Mouse (Mus musculus): ENCODE measurements around the gene Mamdc4.
"Not testable (repeated sequence)": the region's sequence is repeated elsewhere in the genome, so short reads cannot be mapped to it uniquely, and the experiment has no call there.

Mamdc4 gene

DNA sequence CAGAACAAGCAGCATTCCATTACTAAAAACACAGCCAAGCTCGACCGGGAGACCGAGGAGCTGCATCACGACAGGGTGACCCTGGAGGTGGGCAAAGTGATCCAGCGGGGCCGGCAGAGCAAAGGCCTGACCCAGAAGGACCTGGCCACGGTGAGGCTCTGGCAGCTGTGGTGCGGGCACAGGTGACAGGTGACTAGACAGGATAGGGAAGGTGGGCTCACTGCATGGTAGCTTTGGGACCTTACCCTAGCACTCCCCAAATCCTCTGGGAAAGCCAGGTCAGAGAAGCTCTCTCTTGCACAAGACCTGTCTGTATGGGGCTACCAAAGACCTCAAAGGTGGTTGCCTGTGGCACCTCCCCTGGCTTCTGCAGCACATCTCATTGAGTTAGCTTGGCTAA lies 14.1 kb downstream of the Mamdc4 start:
- no peak for DNase-seq (ENCODE audit: extremely low read depth, low read depth)

DNA sequence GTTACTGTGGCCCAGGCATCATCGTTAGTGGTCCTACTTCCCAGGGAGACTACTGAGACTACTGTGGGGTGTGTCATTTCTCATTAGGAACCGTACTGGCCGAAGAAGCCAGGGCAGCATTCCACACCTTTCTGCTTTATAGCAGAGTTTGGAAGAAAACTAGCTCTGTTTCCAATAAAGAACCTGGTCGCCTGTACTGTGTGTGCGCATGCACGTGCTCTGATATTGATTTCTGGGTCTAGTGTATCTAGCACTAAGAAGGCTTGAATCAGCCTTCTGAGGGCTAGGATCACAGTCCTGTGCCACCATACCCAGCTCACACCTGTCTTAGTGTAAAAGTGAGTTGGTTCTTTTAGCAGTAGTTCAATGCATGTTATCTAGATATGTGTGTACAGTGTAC lies 15.9 kb downstream of the Mamdc4 start:
- DNase-seq (ENCODE audit: extremely low read depth, low read depth), result no peak

DNA sequence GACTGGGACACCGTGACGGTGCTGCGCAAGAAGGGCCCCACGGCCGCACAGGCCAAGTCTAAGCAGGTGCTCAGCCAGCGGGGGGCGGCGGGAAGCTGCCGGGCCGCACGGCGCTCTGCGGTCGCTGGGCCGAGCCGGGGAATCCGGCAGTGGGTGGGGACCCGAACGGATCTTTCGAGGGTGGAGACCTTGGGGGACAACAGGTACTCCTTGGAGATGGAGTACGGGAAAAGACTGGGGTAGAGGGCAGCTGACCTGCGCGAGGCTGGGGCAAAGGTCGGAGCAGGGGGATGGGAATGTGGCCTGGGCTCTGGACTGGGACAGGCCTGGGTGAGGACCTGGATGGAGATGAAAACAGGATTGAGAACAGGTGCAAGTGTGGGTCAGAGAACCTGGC lies 16.7 kb downstream of the Mamdc4 start:
- DNase-seq (ENCODE audit: extremely low read depth, low read depth), result no peak

DNA sequence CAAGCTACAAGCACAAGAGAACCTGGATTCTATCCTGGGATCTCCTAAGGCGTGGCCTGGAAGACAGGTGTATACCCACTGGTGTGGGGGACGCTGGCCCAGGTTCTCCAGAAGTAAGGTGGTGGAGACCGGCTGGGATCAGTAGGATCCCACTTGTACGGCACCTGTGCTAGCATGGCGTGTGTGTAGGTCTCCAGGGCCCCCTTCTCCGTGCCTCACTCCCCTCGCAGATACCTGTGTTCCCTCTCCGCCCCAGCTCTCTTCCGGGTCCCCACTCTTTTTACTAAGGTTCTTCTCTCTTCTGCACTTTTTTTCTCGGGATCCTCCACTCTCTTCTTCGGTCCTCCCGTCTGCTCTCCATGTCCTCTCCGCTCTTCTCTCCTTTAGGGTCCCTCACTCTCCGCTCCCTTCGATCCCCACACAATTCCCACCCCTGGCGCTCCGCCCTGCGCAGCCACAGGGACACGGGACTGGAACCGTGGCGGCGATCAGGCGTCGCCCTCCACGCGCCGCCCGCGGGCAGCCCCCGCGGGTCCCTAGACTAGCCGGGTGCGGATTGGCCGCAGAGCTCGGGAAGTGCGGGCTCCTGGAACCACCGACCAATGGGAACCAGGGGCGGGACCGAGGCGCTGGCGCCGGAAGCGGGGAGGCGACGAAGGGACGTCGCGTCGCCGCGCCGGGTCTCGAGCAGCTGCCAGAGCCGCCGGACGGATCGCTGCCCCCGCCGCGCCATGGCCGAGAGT lies 17.3 kb downstream of the Mamdc4 start, which contains the start of gene Edf1:
Edf1 (plus strand) TSS at position 627 of the 743 bp plus-strand sequence.
- DNase-seq (ENCODE audit: extremely low read depth, low read depth), result no peak

DNA sequence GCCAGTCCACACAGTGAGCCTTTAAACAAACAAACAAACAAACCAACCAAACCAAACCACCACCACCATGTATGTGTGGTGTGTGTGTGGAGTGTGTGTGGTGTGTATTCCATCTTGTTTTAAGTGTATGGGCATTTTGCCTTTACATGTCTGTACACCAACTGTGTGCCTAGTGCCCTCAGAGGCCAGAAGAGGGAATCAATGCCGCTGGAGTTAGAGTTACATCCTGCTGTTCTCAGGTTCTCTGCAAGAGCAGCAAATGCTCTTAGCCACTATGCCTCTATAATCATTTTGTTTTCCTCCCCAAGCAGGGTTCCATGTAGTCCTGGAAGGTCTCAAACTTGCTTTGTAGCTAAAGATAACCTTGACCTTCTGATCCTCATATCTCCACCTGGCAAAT lies 18.3 kb downstream of the Mamdc4 start:
- no peak for DNase-seq (ENCODE audit: extremely low read depth, low read depth)

DNA sequence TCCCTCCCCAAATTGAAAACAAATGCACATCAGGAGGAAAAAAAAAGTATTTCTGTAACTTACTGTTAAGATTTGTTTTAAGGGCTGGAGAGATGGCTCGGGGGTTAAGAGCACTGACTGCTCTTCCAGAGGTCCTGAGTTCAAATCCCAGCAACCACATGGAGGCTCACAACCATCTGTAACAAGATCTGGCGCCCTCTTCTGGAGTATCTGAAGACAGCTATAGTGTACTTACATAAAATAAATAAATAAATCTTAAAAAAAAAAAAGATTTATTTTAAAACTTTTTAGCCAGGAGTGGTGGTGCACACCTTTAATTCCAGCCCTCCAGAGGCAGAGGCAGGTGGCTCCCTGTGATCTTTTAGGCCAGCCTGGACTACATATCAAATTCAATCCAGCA lies 19.2 kb downstream of the Mamdc4 start:
- DNase-seq (ENCODE audit: extremely low read depth, low read depth), result not testable (repeated sequence)

DNA sequence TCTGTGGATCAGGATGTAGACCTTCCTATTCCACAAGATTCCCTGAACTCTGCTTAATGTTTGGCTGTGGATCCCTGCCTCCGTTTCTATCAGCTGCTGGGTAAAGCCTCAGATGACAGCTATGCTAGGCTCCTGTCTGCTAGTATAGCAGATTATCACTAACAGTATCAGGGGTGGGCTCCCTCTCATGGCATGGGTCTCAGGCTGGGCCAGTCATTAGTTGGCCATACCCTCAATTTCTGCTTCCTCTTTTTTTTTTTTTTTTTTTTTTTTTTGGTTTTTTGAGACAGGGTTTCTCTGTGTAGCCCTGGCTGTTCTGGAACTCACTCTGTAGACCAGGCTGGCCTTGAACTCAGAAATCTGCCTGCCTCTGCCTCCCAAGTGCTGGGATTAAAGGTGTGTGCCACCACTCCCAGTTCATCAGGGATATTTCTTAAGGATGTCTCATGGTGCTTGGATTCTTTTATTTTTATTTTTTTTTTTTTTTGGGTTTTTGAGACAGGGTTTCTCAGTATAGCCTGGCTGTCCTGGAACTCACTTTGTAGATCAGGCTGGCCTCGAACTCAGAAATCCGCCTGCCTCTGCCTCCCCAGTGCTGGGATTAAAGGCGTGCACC lies 21.4 kb downstream of the Mamdc4 start:
- DNase-seq (ENCODE audit: extremely low read depth, low read depth), result peak; percentile 36

DNA sequence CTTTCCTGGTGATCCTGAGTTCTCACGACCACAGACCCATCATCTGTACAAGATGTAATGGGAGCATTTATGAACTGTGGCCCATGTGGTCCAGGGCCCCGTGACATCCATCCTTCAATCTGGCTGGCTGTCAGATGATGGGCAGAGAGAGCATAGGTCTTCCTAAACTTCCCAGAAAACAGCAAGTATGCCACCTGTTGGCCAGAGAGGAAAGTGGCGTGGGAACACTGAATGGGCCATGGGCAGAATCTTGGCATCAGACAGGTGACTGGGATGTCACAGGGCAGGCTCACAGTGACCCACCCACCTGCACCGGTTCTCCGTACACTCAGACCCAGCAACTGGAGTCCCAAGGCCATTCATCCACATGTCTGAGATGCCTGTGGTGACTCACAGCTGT lies 23.5 kb downstream of the Mamdc4 start:
- DNase-seq (ENCODE audit: extremely low read depth, low read depth), result no peak

DNA sequence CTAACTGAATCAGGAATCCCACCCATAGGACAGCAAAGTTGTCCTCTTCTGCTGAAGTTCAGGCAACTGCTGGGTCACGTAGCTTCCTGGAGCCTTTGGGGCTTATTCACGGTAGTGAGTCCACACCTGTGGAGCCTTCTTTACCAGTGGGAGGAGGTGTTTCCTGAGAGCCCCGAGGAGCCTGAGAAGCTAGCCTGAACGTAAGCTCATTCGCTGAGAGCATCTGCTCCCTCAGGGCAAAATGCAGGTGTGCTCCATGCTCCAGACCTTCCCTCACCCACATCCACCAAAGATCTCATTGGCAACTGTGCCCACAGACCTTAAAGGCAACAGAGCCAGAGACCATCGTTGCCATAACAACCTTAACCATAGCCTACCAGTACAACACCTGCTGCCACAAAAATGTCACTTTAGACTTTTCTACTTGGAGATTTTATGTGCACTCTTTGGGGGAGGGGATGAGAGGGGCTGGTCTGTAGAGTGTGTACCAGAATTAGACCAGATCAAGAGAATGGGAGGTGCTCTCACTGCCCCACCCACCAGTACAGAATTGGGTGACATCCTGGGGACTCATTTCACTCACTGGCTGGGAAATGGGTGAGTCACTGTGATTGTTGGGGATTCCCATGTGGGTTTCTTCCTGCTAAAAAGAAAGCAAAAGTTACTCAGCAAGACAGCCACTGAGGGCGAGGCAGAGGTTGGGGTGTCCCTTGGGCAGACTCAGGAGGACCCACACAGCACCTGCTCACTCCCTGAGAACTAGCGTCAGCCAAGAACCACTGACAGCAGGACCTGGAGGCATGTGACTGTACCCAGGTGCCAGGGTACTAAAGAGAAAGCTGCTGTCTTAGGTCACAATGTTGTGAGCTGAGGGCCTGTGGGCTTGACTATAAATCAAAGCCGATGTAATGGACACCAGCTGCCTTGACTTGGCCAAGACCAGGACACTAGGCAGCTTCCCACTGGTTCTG lies 25.3 kb downstream of the Mamdc4 start:
- no peak for DNase-seq (ENCODE audit: extremely low read depth, low read depth)

DNA sequence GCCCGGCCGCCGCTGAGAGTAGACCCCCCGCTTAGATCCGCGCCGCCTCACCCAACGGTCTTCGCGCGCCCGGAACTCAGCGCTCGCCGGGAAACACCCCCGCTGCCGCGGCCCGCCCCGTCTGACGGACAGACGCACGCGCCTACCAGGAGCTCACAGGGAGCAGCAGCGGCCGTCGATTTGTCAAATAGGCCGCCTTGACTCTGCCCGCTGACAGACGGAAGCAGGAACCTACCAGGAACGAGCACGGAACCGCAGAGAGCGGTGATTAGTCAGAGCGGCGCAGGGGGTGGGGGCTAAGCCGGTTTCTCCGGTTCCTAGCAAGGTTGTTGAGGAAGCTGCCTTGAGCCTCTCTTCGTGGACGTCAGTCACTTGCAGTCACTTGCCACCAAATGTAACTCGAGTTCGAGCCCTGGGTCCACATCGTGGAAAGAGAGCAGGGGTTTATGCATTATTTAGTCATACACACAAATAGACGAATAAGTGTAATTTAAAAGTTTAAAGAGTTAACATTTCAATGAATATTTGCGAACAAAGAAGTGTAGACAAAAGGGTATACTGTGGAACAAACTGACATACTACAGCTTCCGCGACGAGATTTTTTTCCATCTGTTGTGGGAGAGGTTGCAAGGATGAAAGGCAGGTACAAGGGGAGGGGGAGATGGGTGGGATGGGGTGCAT lies 27.7 kb downstream of the Mamdc4 start, which contains the start of gene Traf2:
Traf2 (minus strand) TSS at position 130 of the 681 bp plus-strand sequence.
- DNase-seq (ENCODE audit: extremely low read depth, low read depth), result peak; percentile 98

DNA sequence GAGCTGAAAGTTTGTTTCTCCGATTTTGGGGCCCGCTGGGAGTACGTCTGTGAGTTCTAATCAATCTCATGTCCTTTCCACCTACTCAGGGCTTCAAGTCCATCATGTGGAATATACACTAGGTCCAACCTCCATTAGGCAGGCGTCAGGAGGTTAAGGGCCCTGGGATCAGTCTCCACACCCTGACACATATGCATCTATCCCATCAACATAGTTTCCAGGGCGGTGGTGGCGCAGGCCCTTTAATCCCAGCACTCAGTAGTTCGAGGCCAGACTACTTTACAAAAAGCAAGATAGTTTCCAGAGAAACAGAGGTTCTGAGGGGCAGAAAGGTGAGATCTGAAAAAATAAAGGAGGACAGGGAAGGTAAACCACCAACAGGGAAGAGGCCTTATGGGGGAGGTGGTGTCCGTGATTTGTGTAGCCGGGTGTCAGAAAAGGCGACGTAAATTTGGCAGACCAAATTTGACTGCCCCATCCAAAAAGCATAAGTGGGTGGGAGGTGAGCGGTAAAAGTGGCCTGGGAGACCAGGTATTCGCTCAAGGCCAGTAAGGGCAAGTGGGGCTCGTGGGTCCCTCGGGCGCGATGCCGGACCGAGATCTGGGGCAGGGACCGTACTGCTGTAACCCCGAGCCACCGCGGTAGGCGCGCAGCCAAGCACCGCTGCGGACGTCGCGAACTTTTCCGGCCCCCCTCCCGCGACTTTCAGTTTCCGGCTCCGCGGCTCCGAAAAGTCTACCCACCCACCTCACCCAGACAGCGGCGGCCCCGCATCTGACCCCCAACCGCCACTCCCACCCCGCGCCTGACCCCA lies 28.4 kb downstream of the Mamdc4 start:
- DNase-seq (ENCODE audit: extremely low read depth, low read depth), result peak; percentile 18

DNA sequence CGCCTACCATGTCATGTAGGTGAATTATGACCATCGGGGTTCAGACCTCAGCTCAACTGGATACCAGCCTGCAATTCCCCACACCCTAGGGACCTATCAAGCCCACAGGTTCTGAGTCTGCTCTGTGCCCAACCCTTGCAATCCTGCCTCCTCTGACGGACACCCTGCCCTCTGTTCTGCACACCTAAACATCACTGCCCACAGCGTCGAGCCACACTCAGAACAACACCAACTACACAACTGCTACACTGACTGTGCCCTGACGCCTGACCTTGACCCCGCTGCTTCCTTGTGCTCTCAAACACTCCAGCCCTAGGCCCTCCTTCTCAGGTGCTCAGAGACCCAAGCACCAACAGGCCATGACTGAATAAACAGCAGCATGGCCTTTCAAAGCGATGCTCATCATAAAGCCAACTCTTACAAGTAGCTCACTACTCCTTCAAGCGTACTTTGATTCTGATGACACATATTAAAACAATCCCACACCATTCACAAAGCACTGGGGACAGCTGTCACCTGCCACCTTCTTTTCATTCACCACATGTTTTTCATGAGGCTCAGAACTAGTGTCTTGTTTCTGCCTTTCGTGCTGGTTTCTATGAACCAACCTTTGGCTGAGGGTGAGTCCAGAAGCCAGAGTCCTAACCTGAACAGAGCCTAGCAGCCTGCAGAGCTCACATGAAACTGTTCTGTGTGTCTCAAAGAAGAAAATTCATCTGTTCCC lies 32.8 kb downstream of the Mamdc4 start:
- DNase-seq (ENCODE audit: extremely low read depth, low read depth), result no peak

DNA sequence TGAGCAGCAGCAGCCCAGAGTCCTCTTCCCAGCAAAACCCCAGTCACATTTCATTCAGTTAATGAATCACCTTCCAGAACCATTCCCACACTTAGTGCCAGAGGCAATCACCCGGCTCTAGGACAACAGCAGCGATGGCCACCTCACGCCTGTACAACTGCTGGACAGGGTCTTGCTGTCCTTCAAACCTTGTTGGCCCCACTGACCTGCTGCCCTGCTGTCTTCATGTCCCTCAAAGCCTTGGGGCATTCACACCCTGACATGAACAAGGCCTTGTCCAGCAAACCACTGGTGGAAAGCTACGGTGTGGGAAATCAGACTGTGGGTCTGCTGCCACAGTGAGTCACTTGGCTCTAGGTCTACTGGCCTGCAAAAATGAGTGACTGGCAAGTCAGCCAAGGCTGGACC lies 34.1 kb downstream of the Mamdc4 start:
- no peak for DNase-seq (ENCODE audit: extremely low read depth, low read depth)

DNA sequence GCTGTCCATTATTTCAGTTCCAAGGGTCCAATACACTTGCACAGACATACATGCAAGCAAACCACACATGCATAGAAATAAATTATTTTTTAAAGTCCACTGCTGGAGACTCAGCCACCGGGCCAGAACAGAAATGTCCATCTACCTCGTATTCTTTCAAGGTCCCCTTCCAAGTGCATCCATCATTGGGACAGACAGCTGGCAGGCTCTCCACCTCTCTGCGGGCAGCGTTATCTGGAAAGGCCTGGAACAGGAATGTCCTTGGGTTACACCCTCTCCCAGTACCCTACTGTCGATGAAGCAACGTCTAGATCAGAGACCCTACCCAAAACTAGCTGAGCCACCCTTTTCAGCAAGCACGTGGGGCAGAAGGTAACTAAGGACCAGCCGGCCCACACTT lies 38.1 kb downstream of the Mamdc4 start:
- DNase-seq (ENCODE audit: extremely low read depth, low read depth), result no peak

DNA sequence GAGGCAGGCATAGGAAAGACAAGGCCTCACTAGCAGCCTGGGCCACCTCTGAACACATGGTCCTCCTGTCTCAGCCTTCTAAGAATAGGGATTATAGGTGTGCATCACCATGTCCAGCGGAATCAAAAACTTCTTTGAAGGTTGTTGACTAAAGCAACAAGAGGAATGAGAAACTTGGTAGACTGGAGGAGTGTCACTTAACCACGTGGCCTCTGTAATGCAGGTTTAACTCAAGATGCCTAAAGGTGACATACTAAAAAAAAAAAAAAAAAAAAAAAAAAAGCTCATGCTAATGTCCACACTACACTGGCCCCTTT lies 39.8 kb downstream of the Mamdc4 start:
- DNase-seq (ENCODE audit: extremely low read depth, low read depth), result no peak

DNA sequence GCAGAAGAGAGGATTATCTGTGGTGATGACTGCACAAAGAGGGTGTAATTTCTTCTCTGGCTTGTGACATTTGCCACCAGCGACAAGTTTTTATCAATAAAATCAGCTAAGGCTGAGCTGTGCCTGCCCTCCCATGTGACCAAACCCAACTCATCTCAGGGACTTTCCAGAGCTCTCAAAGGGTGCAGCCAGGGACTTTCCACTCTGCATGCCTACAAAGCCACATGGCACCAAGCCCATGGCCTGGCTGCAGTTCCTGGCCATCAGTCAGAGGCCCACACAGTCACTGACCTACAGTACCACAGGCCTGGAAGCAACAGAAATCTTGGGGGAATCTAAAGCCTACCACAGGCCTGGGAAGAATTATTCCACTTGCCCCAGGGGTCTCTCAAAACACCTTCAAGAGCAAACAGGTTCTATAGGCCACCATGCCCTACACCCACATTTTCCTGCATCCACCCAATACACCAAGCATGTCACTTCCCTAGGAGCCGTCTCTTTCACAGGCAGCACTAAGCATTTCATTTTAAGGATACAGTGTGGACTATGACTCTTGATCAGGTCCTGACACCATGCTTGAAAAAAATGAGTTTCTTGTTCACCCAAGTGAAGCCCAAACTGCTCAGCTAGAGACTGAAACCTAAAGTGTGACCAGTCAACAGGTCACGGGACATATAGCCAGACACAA lies 40.3 kb downstream of the Mamdc4 start:
- no peak for DNase-seq (ENCODE audit: extremely low read depth, low read depth)

DNA sequence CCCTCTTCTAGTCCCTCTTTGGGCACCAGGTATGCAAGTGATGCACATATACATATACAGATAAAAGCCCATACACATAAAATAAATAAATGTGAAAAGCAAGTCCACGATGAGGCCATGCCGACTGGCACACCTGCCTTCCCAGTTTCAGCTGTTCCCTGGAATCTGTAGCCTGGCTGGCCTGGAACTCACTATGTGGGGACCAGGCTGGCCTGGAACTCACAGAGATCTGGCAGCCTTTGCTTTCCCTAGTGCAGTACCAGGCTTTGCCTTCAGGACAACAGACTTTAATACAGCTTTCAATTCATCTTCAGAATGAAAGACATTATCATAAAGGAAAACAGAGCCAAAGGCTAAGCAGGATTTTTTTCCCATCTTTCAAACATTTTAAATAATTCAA lies 40.9 kb downstream of the Mamdc4 start:
- no peak for DNase-seq (ENCODE audit: extremely low read depth, low read depth)

DNA sequence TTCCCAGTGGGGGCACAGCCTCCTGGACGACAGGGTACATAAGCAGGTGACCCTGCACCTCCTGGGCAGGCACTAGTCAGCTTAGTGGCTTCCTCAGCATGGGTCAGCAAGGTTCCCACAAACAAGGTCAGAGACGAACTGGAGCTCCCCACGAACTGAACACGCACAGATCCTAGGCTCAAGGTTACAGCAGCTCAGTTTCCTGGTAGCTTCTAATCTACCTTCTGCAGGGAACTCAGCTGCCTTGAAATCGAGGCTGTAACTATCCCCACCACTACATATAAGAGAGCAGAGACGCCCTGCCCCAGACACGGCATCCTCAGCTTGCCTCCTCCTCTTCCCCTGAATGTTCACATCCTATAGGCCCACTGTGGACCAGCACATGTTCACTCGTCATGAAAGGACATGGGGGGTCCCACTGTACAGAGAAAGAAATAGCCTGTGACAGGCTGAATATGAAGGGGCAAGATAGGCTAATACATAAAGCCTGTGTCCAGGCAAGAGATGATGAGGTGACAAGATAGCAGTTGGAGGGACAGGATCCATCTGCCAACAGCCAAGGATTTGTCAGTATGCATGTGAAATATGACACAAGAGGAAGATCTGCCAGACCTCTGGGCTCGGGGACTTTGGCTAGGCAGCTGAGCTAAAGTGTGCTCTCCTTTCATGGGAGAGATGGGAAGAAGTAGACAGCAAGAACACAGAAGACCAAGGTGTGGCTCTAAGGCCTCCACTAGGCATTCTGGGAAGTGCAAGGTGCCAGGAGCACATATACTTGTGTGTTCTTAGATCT lies 47.9 kb downstream of the Mamdc4 start:
- no peak for DNase-seq (ENCODE audit: extremely low read depth, low read depth)
